Mouse (Mus musculus) ovary, postnatal 36 days (tissue): ENCODE results near the gene Clasp1.

Source experiments
- DNase-seq: peaks from one replicate; pipeline ENCODE4 v3.0.0; 2022; ENCODE audit warnings: low spot score, mixed read lengths

Clasp1 gene

GRCm38 (mm10) chr1:118450891-118451450, 62.1 kb downstream of the Clasp1 start:
- no peak for DNase-seq

- no peak for DNase-seq
Observed at GRCm38 (mm10) chr1:118453577-118453976, 64.7 kb downstream of the Clasp1 start.

GRCm38 (mm10) chr1:118454817-118455216, 66.0 kb downstream of the Clasp1 start:
- DNase-seq, result no peak

DNA sequence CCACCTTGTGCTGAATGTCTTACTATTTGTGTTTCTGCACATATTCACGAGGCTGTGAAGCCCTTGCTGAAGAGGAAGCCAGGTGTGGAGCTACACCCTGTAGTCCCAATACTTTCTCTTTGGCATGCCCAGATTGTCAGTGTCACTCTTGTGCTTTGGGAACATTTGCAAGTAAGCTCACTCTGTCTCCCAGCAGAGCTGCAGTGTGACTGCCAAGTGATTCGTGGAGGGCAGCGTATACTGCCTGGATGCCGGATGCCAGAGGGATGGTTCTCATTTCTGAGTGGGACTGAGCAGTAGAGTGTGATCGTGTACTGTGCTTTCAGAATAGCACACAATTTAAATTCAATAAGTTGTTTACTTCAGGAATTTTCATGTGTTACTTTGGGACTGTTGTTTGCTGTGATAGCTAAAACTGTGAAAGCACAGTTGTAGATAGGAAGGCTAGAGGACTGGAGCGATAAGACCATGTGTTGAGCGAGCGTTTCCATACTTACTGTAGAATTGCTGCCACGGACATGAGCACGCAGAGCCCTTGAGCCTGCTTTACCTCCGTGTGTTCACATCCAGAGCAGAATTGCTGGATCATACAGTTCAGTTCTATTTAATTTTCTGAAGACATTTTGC, 68.5 kb downstream of the Clasp1 start:
- no peak for DNase-seq

DNA sequence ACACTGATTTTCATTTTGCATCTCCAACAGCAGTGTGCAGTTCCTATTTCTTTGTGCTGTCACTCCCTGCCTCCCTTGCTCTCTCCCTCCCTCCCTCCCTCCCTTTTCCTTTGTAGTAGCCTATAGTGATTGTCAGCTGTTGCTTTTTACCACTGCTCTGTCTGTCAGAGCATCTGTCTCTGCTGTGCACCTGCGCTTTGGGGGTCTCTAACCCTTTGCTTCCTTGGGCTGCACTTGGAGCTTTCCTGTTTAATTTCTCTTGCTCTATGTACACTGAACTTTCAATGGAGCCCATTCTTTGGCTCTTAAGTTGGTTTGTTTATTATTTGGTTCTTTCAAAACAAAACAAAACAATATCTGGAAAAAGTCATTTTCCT, 69.0 kb downstream of the Clasp1 start:
- DNase-seq, result no peak

GRCm38 (mm10) chr1:118458279-118458678, 69.4 kb downstream of the Clasp1 start:
- DNase-seq, result no peak

DNA sequence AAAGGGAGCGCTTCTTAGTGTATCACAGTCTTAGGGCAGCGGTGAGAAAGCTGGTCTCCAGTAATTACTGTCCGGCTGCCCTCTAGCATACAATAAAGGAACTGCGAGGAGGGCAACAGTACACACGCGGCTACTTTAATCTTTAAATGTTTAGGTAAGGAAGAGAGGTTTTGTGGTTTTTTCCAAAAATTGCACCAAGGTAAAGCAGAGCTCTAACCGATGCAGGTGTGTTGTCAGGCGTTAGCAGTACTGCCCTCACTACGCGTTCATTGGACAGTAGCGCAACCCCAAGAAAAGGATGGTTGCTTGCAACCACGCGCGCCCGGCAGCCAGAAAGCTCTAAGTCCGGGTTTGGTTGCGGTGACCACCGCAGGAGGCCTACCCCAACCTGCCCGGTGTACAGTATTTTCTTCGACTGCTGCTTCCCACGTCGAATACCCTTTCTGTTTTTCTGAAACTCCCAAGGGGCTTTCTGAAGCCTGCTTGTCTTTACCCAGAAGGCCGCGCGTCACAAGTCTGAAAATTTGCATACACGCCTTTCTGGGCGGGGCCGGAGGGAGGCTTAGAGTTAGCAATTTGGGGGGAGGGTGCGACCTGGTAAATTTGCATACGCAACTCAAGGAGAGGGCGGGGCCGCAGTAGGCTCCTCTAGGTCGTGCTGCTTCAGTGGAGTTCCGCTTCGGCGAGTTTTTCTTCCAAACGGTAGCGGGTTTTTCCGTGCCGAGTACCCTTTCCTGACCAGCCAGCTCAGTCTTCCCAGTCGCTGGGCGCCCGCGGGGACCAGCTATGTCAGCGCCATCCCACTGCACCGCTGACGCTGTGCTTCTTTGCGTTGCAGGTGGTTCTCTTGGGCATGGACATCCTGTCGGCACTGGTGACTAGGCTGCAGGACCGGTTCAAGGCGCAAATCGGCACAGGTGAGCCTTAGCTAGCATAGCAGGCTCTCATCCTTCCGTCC, 70.4 kb downstream of the Clasp1 start:
- peak; percentile 89 for DNase-seq

DNA sequence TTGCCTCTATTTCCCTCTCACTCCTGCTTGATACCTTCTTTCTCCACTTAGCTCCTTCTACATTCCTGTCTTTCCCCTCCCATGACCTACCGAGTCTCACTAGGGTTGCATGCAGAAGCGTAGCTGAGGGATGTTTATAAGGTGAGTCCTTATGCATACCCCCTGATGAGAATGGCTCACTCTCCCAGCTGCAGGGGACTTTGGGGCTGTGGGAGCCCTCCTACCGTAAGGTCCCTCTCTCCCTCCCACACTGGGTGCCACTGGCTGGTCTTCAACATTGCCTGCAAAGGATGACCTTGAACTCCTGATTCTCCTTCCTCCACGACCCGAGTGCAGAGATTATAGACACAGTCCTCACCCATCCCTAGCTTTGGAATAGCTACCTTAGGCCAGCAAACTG, 71.9 kb downstream of the Clasp1 start:
- no peak for DNase-seq

DNA sequence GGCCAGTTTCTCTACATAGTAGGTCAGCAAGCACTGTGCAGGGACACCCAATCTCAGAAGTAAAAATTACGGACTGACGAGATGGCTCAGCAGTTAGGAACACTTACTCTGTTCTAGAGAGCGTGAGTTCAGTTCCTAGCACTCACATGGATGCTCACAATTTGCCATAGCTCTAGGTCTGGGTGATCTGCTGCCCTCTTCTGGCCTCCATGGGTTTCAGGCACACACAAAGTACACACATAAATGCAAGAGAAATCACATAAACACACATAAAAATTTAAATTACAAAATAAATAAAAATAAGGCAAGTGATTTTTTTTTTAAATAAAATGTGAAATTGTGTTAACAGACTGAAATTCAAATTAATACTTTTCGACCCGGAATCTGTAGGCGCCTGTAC, 77.2 kb downstream of the Clasp1 start:
- DNase-seq, result no peak

DNA sequence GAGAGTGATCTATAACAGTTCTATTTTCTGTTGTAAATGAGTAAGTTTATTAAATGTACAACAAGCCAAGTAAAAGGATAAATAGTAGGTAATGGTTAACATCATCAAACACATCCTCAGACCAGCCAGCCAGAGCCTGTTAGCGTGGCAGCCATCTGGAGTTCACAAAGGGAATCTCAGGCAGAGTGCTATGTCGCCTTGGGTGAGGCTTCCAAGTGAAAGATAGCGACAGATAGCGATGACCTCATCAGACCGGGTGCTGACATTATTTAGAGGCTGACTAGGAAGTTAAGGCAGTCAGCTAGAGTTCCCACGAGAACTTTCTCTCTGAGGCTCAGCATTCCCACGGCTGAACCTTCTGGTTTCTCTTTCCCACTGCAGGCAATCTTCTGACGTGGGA, 83.5 kb downstream of the Clasp1 start:
- DNase-seq, result no peak

DNA sequence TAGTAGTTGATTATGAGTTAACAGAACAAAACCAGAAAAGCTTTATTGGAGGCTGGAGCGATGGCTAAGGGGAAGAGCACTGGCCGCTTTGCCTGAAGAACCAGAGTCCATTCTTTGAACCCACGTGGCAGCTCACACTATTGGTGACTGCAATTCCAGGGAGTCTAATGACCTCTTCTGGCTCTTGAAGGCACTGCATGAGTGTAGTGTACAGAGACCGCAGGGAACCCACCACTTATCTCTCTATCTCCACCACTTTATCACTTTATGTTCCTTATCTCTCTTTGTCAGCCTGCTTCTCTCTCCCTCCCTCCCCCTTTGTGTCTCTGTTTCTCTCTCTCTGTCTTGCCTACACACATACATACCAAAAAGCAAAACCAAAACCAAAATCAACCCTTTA, 88.1 kb downstream of the Clasp1 start:
- DNase-seq, result no peak

- no peak for DNase-seq
Observed at GRCm38 (mm10) chr1:118479246-118479645, 90.4 kb downstream of the Clasp1 start.

DNA sequence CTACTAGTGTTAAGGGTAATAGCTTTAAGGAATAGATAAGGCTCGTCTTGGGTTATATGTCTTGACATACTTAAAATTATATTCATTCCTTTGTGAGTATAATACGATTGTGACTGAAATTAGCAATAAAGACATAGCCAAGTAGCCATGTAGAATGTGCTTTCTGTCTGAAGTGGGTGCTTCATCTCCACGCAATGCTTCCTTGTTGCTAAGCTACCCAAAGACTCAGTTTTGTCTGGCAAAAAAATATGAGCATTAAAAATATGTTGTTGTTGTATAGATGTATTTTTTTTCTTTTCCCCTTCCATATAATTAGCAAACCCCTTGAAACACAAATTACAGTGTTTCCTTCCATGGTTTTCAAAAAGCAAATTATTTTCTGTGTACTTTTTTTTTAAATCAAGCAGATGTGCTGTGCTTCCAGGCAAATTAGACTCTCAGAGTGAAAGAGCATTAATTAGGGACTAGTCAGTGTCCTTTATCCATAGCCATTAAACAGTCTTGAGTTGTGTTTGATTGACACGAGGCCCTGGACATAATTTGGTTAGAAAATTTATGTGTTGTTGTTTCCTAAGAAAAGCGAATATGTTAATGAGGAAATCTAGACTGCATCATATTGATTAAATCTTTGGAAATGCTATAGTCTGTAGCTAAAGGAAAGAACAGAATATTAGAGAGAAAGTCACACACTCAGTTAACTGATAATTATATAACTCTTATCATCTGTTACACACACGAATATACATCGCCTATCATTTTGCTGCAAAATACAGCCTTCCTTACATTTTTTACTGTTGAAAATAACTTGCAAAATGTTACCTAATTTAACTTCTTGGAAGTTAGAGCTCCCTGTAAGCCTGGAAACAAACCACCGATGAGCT, 91.9 kb downstream of the Clasp1 start:
- no peak for DNase-seq

DNA sequence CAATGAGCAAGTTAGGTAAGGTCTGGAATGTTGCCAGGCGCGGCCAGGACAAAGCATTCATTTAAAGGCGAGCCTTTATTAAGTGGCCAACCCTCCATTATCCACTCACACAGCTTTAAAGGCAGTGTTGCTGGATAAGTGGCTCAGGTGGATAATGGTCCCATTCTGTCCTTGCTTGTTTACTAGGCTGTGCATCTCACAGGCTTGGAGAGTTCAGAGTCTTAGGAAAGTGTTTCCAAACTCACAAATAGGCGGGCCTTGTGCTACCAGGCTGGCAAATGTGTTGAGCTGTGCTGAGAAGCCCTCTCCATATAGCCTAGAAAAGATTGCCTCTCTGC, 92.5 kb downstream of the Clasp1 start:
- DNase-seq, result peak; percentile 26

DNA sequence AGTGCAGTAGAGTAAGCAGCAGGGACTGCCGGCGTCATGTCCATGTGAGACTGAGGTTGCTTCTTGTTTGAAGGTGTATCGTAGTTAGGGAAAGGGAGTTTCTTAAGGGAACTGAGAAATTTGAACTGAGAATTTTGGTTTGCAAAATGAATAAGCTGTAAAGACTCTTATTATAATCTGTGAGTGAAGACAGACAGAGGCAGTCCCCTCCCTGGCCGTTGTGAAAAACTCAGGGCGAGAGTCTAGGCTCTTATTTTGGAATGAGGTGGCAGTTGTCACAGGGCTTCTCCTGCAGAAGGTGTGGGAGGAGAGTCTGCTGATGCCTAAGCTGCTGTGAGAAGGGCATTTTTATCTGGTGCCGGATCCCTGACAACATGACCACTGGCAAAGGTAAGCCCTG, 92.8 kb downstream of the Clasp1 start:
- no peak for DNase-seq

DNA sequence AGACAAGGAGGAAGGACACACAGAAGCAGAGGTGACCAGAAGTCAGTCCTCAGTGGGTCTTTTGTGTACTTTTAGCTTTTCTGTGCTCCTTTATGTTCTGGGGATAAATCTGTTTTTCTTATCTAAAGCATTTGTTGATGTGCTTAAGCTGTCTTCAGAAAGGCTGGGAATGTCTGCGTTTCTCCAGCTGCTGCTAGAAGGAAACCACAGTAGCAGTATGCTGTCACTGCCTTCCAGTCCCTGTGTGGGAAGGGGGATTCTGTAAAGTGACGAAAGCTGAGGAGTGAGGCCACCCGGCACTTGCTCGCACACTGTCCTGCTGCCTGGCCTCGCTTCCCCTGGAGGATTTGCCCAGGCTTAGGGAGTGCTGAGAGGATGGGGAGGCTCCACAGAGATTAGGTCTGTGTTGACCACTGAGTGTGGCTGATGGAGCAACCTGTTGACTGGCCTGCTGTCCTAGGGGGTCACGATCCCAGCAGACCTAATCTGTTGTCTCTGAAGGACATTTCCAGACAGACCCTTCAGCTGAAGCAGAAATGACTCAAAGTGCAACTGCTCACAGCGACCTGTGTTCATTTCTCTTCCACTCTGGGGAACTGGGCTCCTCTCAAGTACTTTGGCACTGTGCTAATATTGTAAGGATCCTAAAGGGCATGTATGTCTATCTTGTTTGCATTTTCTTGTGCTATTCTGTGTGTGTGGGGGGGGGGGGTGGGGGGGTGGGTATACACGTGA, 93.6 kb downstream of the Clasp1 start:
- DNase-seq, result no peak

DNA sequence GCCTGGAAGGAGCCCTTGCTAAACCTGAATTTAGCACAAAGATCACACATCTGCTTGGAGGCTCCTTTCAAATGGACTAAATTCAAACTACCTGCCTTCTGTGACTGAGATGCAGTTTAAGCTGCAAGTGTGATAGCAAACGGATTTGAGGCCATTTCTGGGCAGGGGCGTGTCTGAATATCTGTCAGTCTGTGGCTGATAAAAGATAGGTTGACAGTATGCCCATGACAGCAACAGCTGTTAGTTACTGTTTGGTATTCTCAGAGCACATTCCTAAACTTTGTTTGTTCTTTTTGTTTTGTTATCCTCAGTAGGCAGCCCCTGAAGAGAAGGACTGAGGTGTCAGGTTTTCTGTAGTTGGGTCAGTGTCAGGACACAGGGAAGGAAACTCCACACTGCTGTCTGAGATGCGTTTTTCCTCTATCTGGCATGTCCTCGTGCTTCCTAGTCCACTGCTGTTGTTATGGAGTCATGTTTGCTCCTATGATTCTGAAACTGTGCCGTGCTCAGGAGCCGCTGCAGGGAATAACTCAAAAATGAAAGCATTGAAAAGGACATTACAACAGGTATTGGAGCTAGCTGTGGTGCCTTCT, 94.7 kb downstream of the Clasp1 start:
- DNase-seq, result no peak

DNA sequence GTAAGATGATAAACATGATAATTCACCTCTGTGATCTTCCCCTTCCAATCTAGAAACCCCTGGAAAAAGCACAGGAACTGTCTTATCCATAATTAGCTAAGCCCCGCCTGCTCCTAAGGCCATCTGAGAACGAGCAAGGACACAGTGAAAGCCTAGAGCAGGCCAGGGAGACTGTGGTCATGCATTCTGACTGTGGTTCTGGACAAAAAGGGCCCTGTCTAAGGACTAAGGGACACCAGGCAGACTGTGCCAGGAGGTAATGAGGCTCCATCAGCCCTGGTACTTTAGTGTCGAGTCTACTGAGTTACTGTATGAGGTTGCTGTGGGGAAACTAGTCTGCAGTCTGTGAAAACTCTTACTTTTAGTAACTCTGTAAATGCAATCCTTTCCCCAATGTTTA, 96.7 kb downstream of the Clasp1 start:
- no peak for DNase-seq

DNA sequence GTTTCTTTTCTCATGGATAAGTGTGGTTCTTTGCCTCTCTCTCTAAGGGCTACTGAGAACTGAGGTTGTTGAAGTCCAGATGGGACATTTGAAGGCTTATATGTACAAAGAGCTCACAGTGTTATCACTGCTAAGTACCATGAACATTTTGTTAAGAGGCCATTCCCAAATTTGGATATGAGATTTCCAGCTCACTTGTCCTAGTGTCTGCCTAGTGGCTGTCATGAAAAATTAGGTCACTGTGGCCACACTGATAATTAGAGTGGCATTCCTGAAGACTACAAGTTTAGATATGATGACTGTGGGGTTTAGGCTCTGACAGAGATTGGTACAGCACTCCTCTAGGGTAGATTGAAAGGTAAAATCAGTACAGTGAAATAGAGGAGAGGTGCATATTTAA, 97.2 kb downstream of the Clasp1 start:
- no peak for DNase-seq

GRCm38 (mm10) chr1:118492811-118493210, 104.0 kb downstream of the Clasp1 start:
- no peak for DNase-seq

- no peak for DNase-seq
Observed at GRCm38 (mm10) chr1:118494551-118494950, 105.7 kb downstream of the Clasp1 start.
